Comparison of ENCODE assay signal across 10 mouse cellular contexts in genomic region chr15:79096556-79096955, GRCm38 (mm10). TPM values are rescaled to one million over a fixed set of nuclear protein-coding genes. Genes with fewer than 3 reads are reported as not detected.
DNase-seq lines count a peak whose midpoint lies in the region; ATAC-seq and TF ChIP-seq lines count a peak whose summit lies in the region.
"Had no signal": no experiment of that assay in that cellular context is flagged by ENCODE, and none has a peak within 500 bp of the region (broad histone marks: within the 10 kb centered on the region; RNA-seq: fewer than 3 reads in every experiment).

No protein-coding gene starts in this region.

- 56% methylated on average over 3 of the region's 3 CpGs for WGBS in lung, adult 2 months
- WGBS in kidney, embryonic 14.5 days: 58% methylated on average over 3 of the region's 3 CpGs
- WGBS in hindbrain, embryonic 11.5 days: 75% methylated on average over 3 of the region's 3 CpGs

- TF ChIP-seq CTCF in lung, adult 2 months (IDR thresholded peaks at IDR 0.05; ENCODE audit: insufficient read depth, low read length): no peak

- H3K9ac ChIP-seq in kidney, embryonic 14.5 days (ENCODE audit: low read depth, low read length): peak overlapping the region; percentile 23; the same call in 1 of the 2 replicates
- no peak overlapping the region for H3K9ac ChIP-seq in hindbrain, embryonic 11.5 days (ENCODE audit: low read depth, low read length)

- no peak for TF ChIP-seq POLR2A in lung, adult 2 months (IDR thresholded peaks at IDR 0.05; ENCODE audit: borderline replicate concordance, extremely low read depth, low read depth, low read length)

- H3K36me3 ChIP-seq in kidney, embryonic 14.5 days (ENCODE audit: control insufficient read depth, insufficient read depth, low read length): peaks cover 44% of the 10 kb centered on the region
- H3K36me3 ChIP-seq in hindbrain, embryonic 11.5 days (ENCODE audit: control insufficient read depth, insufficient read depth, low read length): peaks cover 5% of the 10 kb centered on the region; the same call in 1 of the 2 replicates

- DNase-seq in adrenal gland, postnatal 10 days: peak; percentile 55
- DNase-seq in adrenal gland, postnatal 25 days: no peak
- DNase-seq in lung, postnatal 10 days: peak; percentile 42
- no peak for DNase-seq in lung, adult 2 months
- peak; percentile 59 for DNase-seq in testis, postnatal 10 days (ENCODE audit: low spot score)
- DNase-seq in hindbrain, embryonic 11.5 days (ENCODE audit: low spot score): no peak
- no peak for DNase-seq in spleen, postnatal 36 days (ENCODE audit: low spot score in 2 of 2)
- DNase-seq: left cerebral cortex, postnatal 4 days had no signal

- H3K4me2 ChIP-seq in kidney, embryonic 14.5 days (replicated peaks; ENCODE audit: low read depth, low read length): no peak overlapping the region
- H3K4me2 ChIP-seq in hindbrain, embryonic 11.5 days (replicated peaks; ENCODE audit: low read depth, low read length): no peak overlapping the region

- peaks cover 18% of the 10 kb centered on the region for H3K4me1 ChIP-seq in lung, adult 2 months (ENCODE audit: control insufficient read depth, insufficient read depth, low read length)
- peaks cover 19% of the 10 kb centered on the region for H3K4me1 ChIP-seq in kidney, embryonic 14.5 days (ENCODE audit: control insufficient read depth, insufficient read depth, low read length)
- 0 out of 2 replicates have a peak, but pooled peaks cover 2% of the 10 kb centered on the region for H3K4me1 ChIP-seq in hindbrain, embryonic 11.5 days (replicated peaks; ENCODE audit: control insufficient read depth, insufficient read depth, low read length)

- H3K9me3 ChIP-seq in kidney, embryonic 14.5 days (ENCODE audit: control insufficient read depth, low read length): no peaks in the 10 kb centered on the region
- H3K9me3 ChIP-seq in hindbrain, embryonic 11.5 days (ENCODE audit: control insufficient read depth, low read length): no peaks in the 10 kb centered on the region

- no peak for ATAC-seq in kidney, embryonic 14.5 days (ENCODE audit: low FRiP score, low TSS enrichment)
- ATAC-seq in hindbrain, embryonic 11.5 days (ENCODE audit: low FRiP score): no peak

- no peak overlapping the region; the same call in 1 of the 2 replicates for H3K27ac ChIP-seq in kidney, embryonic 14.5 days (ENCODE audit: low read depth, low read length)
- no peak overlapping the region for H3K27ac ChIP-seq in hindbrain, embryonic 11.5 days (ENCODE audit: low read depth, low read length)

- no peaks in the 10 kb centered on the region for H3K27me3 ChIP-seq in kidney, embryonic 14.5 days (ENCODE audit: control insufficient read depth, insufficient read depth, low read length)
- no peaks in the 10 kb centered on the region for H3K27me3 ChIP-seq in hindbrain, embryonic 11.5 days (ENCODE audit: control insufficient read depth, insufficient read depth, low read length)

- no peak overlapping the region for H3K4me3 ChIP-seq in lung, adult 2 months (replicated peaks; ENCODE audit: extremely low read depth, low read depth, low read length)
- no peak overlapping the region for H3K4me3 ChIP-seq in kidney, embryonic 14.5 days (ENCODE audit: low read length)
- no peak overlapping the region for H3K4me3 ChIP-seq in hindbrain, embryonic 11.5 days (ENCODE audit: low read depth, low read length)

RNA-seq across cellular contexts. Expression of gene Micall1, which starts 12.1 kb away (rescaled TPM):
- 10 to 100 TPM; 29.0 to 33.4 TPM for total RNA-seq in adrenal gland, postnatal 10 days (2021)
- 42.9 and 57.5 TPM in 2 replicates for total RNA-seq in adrenal gland, postnatal 25 days (2021)
- 31.9 and 36.1 TPM in 2 replicates for polyA plus RNA-seq in lung, adult 2 months (2012; rRNA removed)
- 6.5 and 7.2 TPM in 2 replicates for polyA plus RNA-seq in kidney, embryonic 14.5 days (2014; fragmentation: Nextera tagmentation; extraction: Ambion mirVana)
- 5.3 and 7.2 TPM in 2 replicates for polyA plus RNA-seq in hindbrain, embryonic 11.5 days (2014; fragmentation: Nextera tagmentation; extraction: Ambion mirVana)

RNA-seq across cellular contexts. Expression of gene Eif3l, which starts 21.6 kb away (rescaled TPM):
- 100 to 1,000 TPM; 172 to 182 TPM for total RNA-seq in adrenal gland, postnatal 10 days (2021)
- total RNA-seq in adrenal gland, postnatal 25 days (2021): 150 and 151 TPM in 2 replicates
- polyA plus RNA-seq in lung, adult 2 months (2012; rRNA removed): 81.2 and 105 TPM in 2 replicates
- 207 and 265 TPM in 2 replicates for polyA plus RNA-seq in kidney, embryonic 14.5 days (2014; fragmentation: Nextera tagmentation; extraction: Ambion mirVana)
- 226 and 241 TPM in 2 replicates for polyA plus RNA-seq in hindbrain, embryonic 11.5 days (2014; fragmentation: Nextera tagmentation; extraction: Ambion mirVana)

RNA-seq across cellular contexts. Expression of gene Ankrd54, which starts 33.9 kb away (rescaled TPM):
- total RNA-seq in adrenal gland, postnatal 10 days (2021): 10 to 100 TPM; 19.2 to 21.4 TPM
- 20.4 and 27.4 TPM in 2 replicates for total RNA-seq in adrenal gland, postnatal 25 days (2021)
- 60.7 and 67.3 TPM in 2 replicates for polyA plus RNA-seq in lung, adult 2 months (2012; rRNA removed)
- polyA plus RNA-seq in kidney, embryonic 14.5 days (2014; fragmentation: Nextera tagmentation; extraction: Ambion mirVana): 48.6 and 54.2 TPM in 2 replicates
- polyA plus RNA-seq in hindbrain, embryonic 11.5 days (2014; fragmentation: Nextera tagmentation; extraction: Ambion mirVana): 56.3 and 59.7 TPM in 2 replicates

RNA-seq across cellular contexts. Expression of gene Polr2f, which starts 44.3 kb away (rescaled TPM):
- 100 to 1,000 TPM; 145 TPM for total RNA-seq in adrenal gland, postnatal 10 days (2021)
- 110 and 122 TPM in 2 replicates for total RNA-seq in adrenal gland, postnatal 25 days (2021)
- 35.2 and 38.9 TPM in 2 replicates for polyA plus RNA-seq in lung, adult 2 months (2012; rRNA removed)
- 352 and 434 TPM in 2 replicates for polyA plus RNA-seq in kidney, embryonic 14.5 days (2014; fragmentation: Nextera tagmentation; extraction: Ambion mirVana)
- 336 and 363 TPM in 2 replicates for polyA plus RNA-seq in hindbrain, embryonic 11.5 days (2014; fragmentation: Nextera tagmentation; extraction: Ambion mirVana)

RNA-seq across cellular contexts. Expression of gene 1700088E04Rik, which starts 44.5 kb away (rescaled TPM):
- 1 to 10 TPM; 3.5 to 3.7 TPM for total RNA-seq in adrenal gland, postnatal 10 days (2021)
- 6.3 and 7.2 TPM in 2 replicates for total RNA-seq in adrenal gland, postnatal 25 days (2021)
- 20.1 and 20.8 TPM in 2 replicates for polyA plus RNA-seq in lung, adult 2 months (2012; rRNA removed)
- polyA plus RNA-seq in kidney, embryonic 14.5 days (2014; fragmentation: Nextera tagmentation; extraction: Ambion mirVana): 7.1 and 8.8 TPM in 2 replicates
- 13.5 and 15.0 TPM in 2 replicates for polyA plus RNA-seq in hindbrain, embryonic 11.5 days (2014; fragmentation: Nextera tagmentation; extraction: Ambion mirVana)
- total RNA-seq: megakaryocyte-erythroid progenitor cell, adult 5-6 weeks had no signal

Comparison
In these comparisons a context has a peak if more than half of its experiments do, and no peak if none do; other contexts are left out.
1. DNase-seq: peak in adrenal gland, postnatal 10 days (single experiment), lung, postnatal 10 days (single experiment) and testis, postnatal 10 days (single experiment); none in adrenal gland, postnatal 25 days (single experiment), lung, adult 2 months (single experiment), hindbrain, embryonic 11.5 days (single experiment) and spleen, postnatal 36 days (0 of 2).